Mouse (Mus musculus) skeletal muscle tissue, postnatal 0 days (tissue): ENCODE data around the gene Sst. TPM values are rescaled to one million over a fixed set of nuclear protein-coding genes. Genes with fewer than 3 reads are reported as not detected.

Experiments used
- polyA plus RNA-seq: library from polyadenylated mRNA; unstranded; fragments of >200 nt; fragmentation: Nextera tagmentation; extraction: Ambion mirVana; gene quantifications from 2 replicates; pipeline ENCODE4 v1.2.1, GENCODE M21; 2015

The Sst gene
- not detected in 2 replicates for polyA plus RNA-seq

GRCm38 (mm10) chr16:23890636-23891035, at the start of gene Sst:
Gene Sst, minus strand, starts transcription at chr16:23890958.

GRCm38 (mm10) chr16:23932294-23932693, 41.5 kb upstream of the Sst start, which contains the start of gene Rtp2:
Gene Rtp2, minus strand, starts transcription at chr16:23932394.

Other genes with a start within 250 kb of the Sst start
- gene Rtp2, start 41.4 kb upstream of the Sst start, polyA plus RNA-seq, result not detected in 2 replicates
- gene Gm37419, start 97.5 kb upstream of the Sst start, polyA plus RNA-seq, result not detected in 2 replicates
- gene Bcl6, start 97.9 kb upstream of the Sst start, polyA plus RNA-seq, result 0.95 and 1.1 TPM in 2 replicates